Mouse (Mus musculus): ENCODE data around the gene Fbxl17. TPM values are rescaled to one million over a fixed set of nuclear protein-coding genes. Genes with fewer than 3 reads are reported as not detected.
A peak's percentile ranks its signal among the peaks of the same experiment; 100 is the strongest.

Gene Fbxl17
- total RNA-seq, 2 experiments from 2014 or later, result 58.0 to 59.9 TPM

- intact Hi-C loops (cut with DNase I), result loop anchor here (2.0 to 5.0 kb wide), 2 partner anchors 36 to 143 kb away; no protein-coding TSS in a partner anchor
- DNase-seq (ENCODE audit: low spot score in 2 of 2), result peak; percentile 78 to 84
These were observed 32.0 kb downstream of the Fbxl17 start for GRCm38 (mm10) chr17:63467866-63468265.

- intact Hi-C loops (cut with DNase I), result loop anchor here (5.0 kb wide), 1 partner anchor 33 kb away; no protein-coding TSS in a partner anchor
- DNase-seq (ENCODE audit: low spot score in 2 of 2), result no peak
These were observed 34.6 kb downstream of the Fbxl17 start for GRCm38 (mm10) chr17:63465239-63465638.

- intact Hi-C loops (cut with DNase I), result no loop called here
- no peak for DNase-seq (ENCODE audit: low spot score in 2 of 2)
These were observed 37.3 kb downstream of the Fbxl17 start for GRCm38 (mm10) chr17:63462512-63462911.

GRCm38 (mm10) chr17:63459712-63460495 lies 39.9 kb downstream of the Fbxl17 start:
- no peak for DNase-seq (ENCODE audit: low spot score in 2 of 2)
- intact Hi-C loops (cut with DNase I), result no loop called here

GRCm38 (mm10) chr17:63458052-63458451 lies 41.8 kb downstream of the Fbxl17 start:
- intact Hi-C loops (cut with DNase I), result no loop called here
- no peak for DNase-seq (ENCODE audit: low spot score in 2 of 2)

- intact Hi-C loops (cut with DNase I), result no loop called here
- no peak for DNase-seq (ENCODE audit: low spot score in 2 of 2)
These were observed 48.4 kb downstream of the Fbxl17 start for GRCm38 (mm10) chr17:63451311-63452006.

- intact Hi-C loops (cut with DNase I), result no loop called here
These were observed 52.1 kb downstream of the Fbxl17 start for GRCm38 (mm10) chr17:63447691-63448090.

GRCm38 (mm10) chr17:63446971-63447679 lies 52.7 kb downstream of the Fbxl17 start:
- DNase-seq (ENCODE audit: low spot score in 2 of 2), result no peak
- intact Hi-C loops (cut with DNase I), result no loop called here

More at GRCm38 (mm10) chr17:63447691-63448090, 52.1 kb downstream of the Fbxl17 start:
- DNase-seq (ENCODE audit: low spot score in 2 of 2), result no peak

- DNase-seq (ENCODE audit: low spot score in 2 of 2), result no peak
- intact Hi-C loops (cut with DNase I), result no loop called here
These were observed 54.6 kb downstream of the Fbxl17 start for GRCm38 (mm10) chr17:63445212-63445611.

GRCm38 (mm10) chr17:63437424-63437823 lies 62.4 kb downstream of the Fbxl17 start:
- intact Hi-C loops (cut with DNase I), result no loop called here
- DNase-seq (ENCODE audit: low spot score in 2 of 2), result no peak

- DNase-seq (ENCODE audit: low spot score in 2 of 2), result peak; percentile 31 to 43
- intact Hi-C loops (cut with DNase I), result loop anchor here (5.0 kb wide), 1 partner anchor 33 kb away; no protein-coding TSS in a partner anchor
These were observed 65.7 kb downstream of the Fbxl17 start for GRCm38 (mm10) chr17:63434081-63434480.

GRCm38 (mm10) chr17:63431650-63432049 lies 68.2 kb downstream of the Fbxl17 start:
- intact Hi-C loops (cut with DNase I), result loop anchor here (5.0 kb wide), 1 partner anchor 36 kb away; no protein-coding TSS in a partner anchor
- no peak for DNase-seq (ENCODE audit: low spot score in 2 of 2)

- no peak for DNase-seq (ENCODE audit: low spot score in 2 of 2)
- intact Hi-C loops (cut with DNase I), result loop anchor here (5.0 kb wide), 1 partner anchor 37 kb away; no protein-coding TSS in a partner anchor
These were observed 69.3 kb downstream of the Fbxl17 start for GRCm38 (mm10) chr17:63430395-63431075.

GRCm38 (mm10) chr17:63423851-63424250 lies 76.0 kb downstream of the Fbxl17 start:
- intact Hi-C loops (cut with DNase I), result no loop called here
- DNase-seq (ENCODE audit: low spot score in 2 of 2), result no peak

GRCm38 (mm10) chr17:63422685-63423084 lies 77.1 kb downstream of the Fbxl17 start:
- intact Hi-C loops (cut with DNase I), result no loop called here
- DNase-seq (ENCODE audit: low spot score in 2 of 2), result no peak

GRCm38 (mm10) chr17:63421864-63422263 lies 78.0 kb downstream of the Fbxl17 start:
- DNase-seq (ENCODE audit: low spot score in 2 of 2), result no peak
- intact Hi-C loops (cut with DNase I), result no loop called here

- intact Hi-C loops (cut with DNase I), result loop anchor here (10.0 kb wide), 1 partner anchor 95 kb away; no protein-coding TSS in a partner anchor
- DNase-seq (ENCODE audit: low spot score in 2 of 2), result no peak
These were observed 80.3 kb downstream of the Fbxl17 start for GRCm38 (mm10) chr17:63419503-63419902.

GRCm38 (mm10) chr17:63413973-63414580 lies 85.7 kb downstream of the Fbxl17 start:
- peak; percentile 23 to 29 for DNase-seq (ENCODE audit: low spot score in 2 of 2)
- intact Hi-C loops (cut with DNase I), result loop anchor here (10.0 kb wide), 1 partner anchor 89 kb away; no protein-coding TSS in a partner anchor

GRCm38 (mm10) chr17:63411564-63411963 lies 88.3 kb downstream of the Fbxl17 start:
- no peak for DNase-seq (ENCODE audit: low spot score in 2 of 2)
- intact Hi-C loops (cut with DNase I), result loop anchor here (10.0 kb wide), 1 partner anchor 87 kb away; no protein-coding TSS in a partner anchor

Data from left cerebral cortex, postnatal 14 days (tissue).